Mouse (Mus musculus): ENCODE measurements around the gene Btbd35f19.
"Not testable (repeated sequence)": the region's sequence is repeated elsewhere in the genome, so short reads cannot be mapped to it uniquely, and the experiment has no call there.

Gene Btbd35f19

GRCm38 (mm10) chrX:31383818-31384217 lies at the start of gene Btbd35f19:
Gene Btbd35f19, minus strand, starts transcription at chrX:31383918.
- not testable (repeated sequence) for DNase-seq (ENCODE audit: low read depth, low spot score)

GRCm38 (mm10) chrX:31341924-31342323 lies 41.8 kb downstream of the Btbd35f19 start:
- not testable (repeated sequence) for DNase-seq (ENCODE audit: low read depth, low spot score)

GRCm38 (mm10) chrX:31336154-31336553 lies 47.6 kb downstream of the Btbd35f19 start, which contains the start of gene Btbd35f26:
Gene Btbd35f26, plus strand, starts transcription at chrX:31336454.
- DNase-seq (ENCODE audit: low read depth, low spot score): not testable (repeated sequence)

All from ES-CJ7 (cell line).